Mouse (Mus musculus) liver, adult 2 months (tissue): ENCODE measurements around the gene Arpc3. TPM values are rescaled to one million over a fixed set of nuclear protein-coding genes. Genes with fewer than 3 reads are reported as not detected.
A peak's percentile ranks its signal among the peaks of the same experiment; 100 is the strongest.

Experiments used
- DNase-seq: peaks from one replicate; pipeline ENCODE4 v3.0.0-alpha.2; 2011; ENCODE audit warnings: low read depth, low spot score; ENCODE audit errors: extremely low read depth
- H3K27ac ChIP-seq: fragments of 200-500 bp; replicated peaks from 2 replicates; pipeline ENCODE4 v1.5.1; 2012; ENCODE audit warnings: low read depth, mild to moderate bottlenecking, control low read depth, inconsistent platforms, low read length; ENCODE audit not compliant: insufficient read depth
- H3K27me3 ChIP-seq: fragments of 200-500 bp; 2 replicates; pipeline ENCODE4 v1.6.1; 2012; ENCODE audit warnings: mild to moderate bottlenecking, moderate library complexity, low read length, inconsistent platforms; ENCODE audit not compliant: control insufficient read depth, insufficient read depth
- H3K36me3 ChIP-seq: fragments of 200-500 bp; 2 replicates; pipeline ENCODE4 v1.6.1; 2012; ENCODE audit warnings: low read length, inconsistent platforms; ENCODE audit not compliant: control insufficient read depth, insufficient read depth
- H3K4me1 ChIP-seq: fragments of 200-500 bp; 2 replicates; pipeline ENCODE4 v1.6.1; 2011; ENCODE audit warnings: low read length; ENCODE audit not compliant: control insufficient read depth, insufficient read depth
- H3K4me3 ChIP-seq: fragments of 200-500 bp; 2 replicates; pipeline ENCODE4 v1.5.1; 2011; ENCODE audit warnings: low read depth, mild to moderate bottlenecking, control low read depth, low read length, moderate library complexity; ENCODE audit not compliant: insufficient read depth
- H3K79me2 ChIP-seq: fragments of 200-500 bp; 2 replicates; pipeline ENCODE4 v1.6.1; 2012; ENCODE audit warnings: inconsistent platforms, mild to moderate bottlenecking, low read length, moderate library complexity; ENCODE audit not compliant: control insufficient read depth, insufficient read depth
- H3K9ac ChIP-seq: fragments of 200-500 bp; 2 replicates; pipeline ENCODE4 v1.6.1; 2012; ENCODE audit warnings: low read depth, mild to moderate bottlenecking, control low read depth, inconsistent platforms, low read length
- CTCF ChIP-seq: fragments of 200-500 bp; IDR thresholded peaks from 2 replicates; pipeline ENCODE4 v1.5.1; 2011; ENCODE audit warnings: low read depth, low read length, control low read depth
- POLR2A ChIP-seq: fragments of 200-500 bp; IDR thresholded peaks from 2 replicates; pipeline ENCODE4 v1.6.1; 2011; ENCODE audit warnings: low read length, control low read depth; ENCODE audit not compliant: insufficient read depth; ENCODE audit errors: extremely low read depth
- WGBS: fragments of 180-500 bp; shearing (Covaris S2); methylation state at CpG from one replicate; pipeline ENCODE4 v1.1.7; 2018; 5-methylcytosine and 5-hydroxymethylcytosine counted together
- polyA plus RNA-seq: library from polyadenylated mRNA; depleted of rRNA; stranded (reverse); fragments of >200 nt; gene quantifications from 2 replicates; pipeline ENCODE4 v1.2.3, GENCODE M21; 2012
- total RNA-seq: library from RNA; depleted of rRNA; stranded (reverse); fragments of >200 nt; gene quantifications from 2 replicates; pipeline ENCODE4 v1.2.3, GENCODE M21; 2014

The Arpc3 gene
- total and polyA plus RNA-seq, 2 experiments, result 119 to 121 TPM

GRCm38 (mm10) chr5:122401303-122401640 lies 9.6 kb downstream of the Arpc3 start:
- peak overlapping the region; percentile 16; the same call in 1 of the 2 replicates for H3K27ac ChIP-seq
- H3K27me3 ChIP-seq, result no peaks in the 10 kb centered on the region
- H3K79me2 ChIP-seq, result no peaks in the 10 kb centered on the region
- H3K4me1 ChIP-seq, result peaks cover 8% of the 10 kb centered on the region
- peaks cover 15% of the 10 kb centered on the region; the same call in 1 of the 2 replicates for H3K36me3 ChIP-seq
- H3K4me3 ChIP-seq, result no peak overlapping the region
- DNase-seq, result no peak
- WGBS, result 26% methylated on average over 8 of the region's 8 CpGs
- TF ChIP-seq CTCF (peak; percentile 96), POLR2A (no peak)
- no peak overlapping the region for H3K9ac ChIP-seq

GRCm38 (mm10) chr5:122402160-122402559 lies 10.5 kb downstream of the Arpc3 start:
- H3K27me3 ChIP-seq, result no peaks in the 10 kb centered on the region
- H3K27ac ChIP-seq, result peak overlapping the region; percentile 20; the same call in 1 of the 2 replicates
- peaks cover 8% of the 10 kb centered on the region for H3K4me1 ChIP-seq
- no peak overlapping the region for H3K4me3 ChIP-seq
- H3K9ac ChIP-seq, result no peak overlapping the region
- DNase-seq, result peak; percentile 45
- WGBS, result 83% methylated on average over 13 of the region's 13 CpGs
- no peak for TF ChIP-seq POLR2A
- no peak for TF ChIP-seq CTCF
- peaks cover 21% of the 10 kb centered on the region; the same call in 1 of the 2 replicates for H3K36me3 ChIP-seq
- no peaks in the 10 kb centered on the region for H3K79me2 ChIP-seq

GRCm38 (mm10) chr5:122402772-122403171 lies 11.1 kb downstream of the Arpc3 start:
- no peaks in the 10 kb centered on the region for H3K27me3 ChIP-seq
- TF ChIP-seq POLR2A (no peak), CTCF (no peak)
- no peaks in the 10 kb centered on the region for H3K79me2 ChIP-seq
- DNase-seq, result peak; percentile 35
- peaks cover 21% of the 10 kb centered on the region; the same call in 1 of the 2 replicates for H3K36me3 ChIP-seq
- no peak overlapping the region for H3K9ac ChIP-seq
- H3K4me1 ChIP-seq, result peaks cover 8% of the 10 kb centered on the region
- peak overlapping the region; percentile 20; the same call in 1 of the 2 replicates for H3K27ac ChIP-seq
- no peak overlapping the region for H3K4me3 ChIP-seq
- WGBS, result 86% methylated on average over 5 of the region's 5 CpGs

- no peak for DNase-seq
- Histone ChIP-seq H3K4me3 (no peak overlapping the region), H3K36me3 (peaks cover 21% of the 10 kb centered on the region; the same call in 1 of the 2 replicates), H3K27me3 (no peaks in the 10 kb centered on the region), H3K9ac (no peak overlapping the region), H3K4me1 (peaks cover 8% of the 10 kb centered on the region), H3K79me2 (no peaks in the 10 kb centered on the region), H3K27ac (no peak overlapping the region)
- 93% methylated on average over 12 of the region's 12 CpGs for whole genome bisulfite sequencing
- TF ChIP-seq POLR2A, result no peak
- no peak for TF ChIP-seq CTCF
Observed at GRCm38 (mm10) chr5:122403362-122403761, 11.7 kb downstream of the Arpc3 start.

- Histone ChIP-seq H3K79me2 (no peaks in the 10 kb centered on the region), H3K36me3 (peaks cover 21% of the 10 kb centered on the region; the same call in 1 of the 2 replicates), H3K27ac (no peak overlapping the region), H3K4me1 (peaks cover 4% of the 10 kb centered on the region), H3K4me3 (no peak overlapping the region), H3K27me3 (no peaks in the 10 kb centered on the region), H3K9ac (no peak overlapping the region)
- DNase-seq, result no peak
- WGBS, result 77% methylated on average over 10 of the region's 10 CpGs
- TF ChIP-seq POLR2A (no peak), CTCF (no peak)
Observed at GRCm38 (mm10) chr5:122405537-122405936, 13.9 kb downstream of the Arpc3 start.

- no peak overlapping the region for H3K9ac ChIP-seq
- TF ChIP-seq CTCF, result no peak
- no peak for TF ChIP-seq POLR2A
- no peak overlapping the region for H3K4me3 ChIP-seq
- H3K79me2 ChIP-seq, result no peaks in the 10 kb centered on the region
- H3K36me3 ChIP-seq, result peaks cover 12% of the 10 kb centered on the region; the same call in 1 of the 2 replicates
- no peak for DNase-seq
- H3K27me3 ChIP-seq, result no peaks in the 10 kb centered on the region
- WGBS, result 93% methylated on average over 19 of the region's 19 CpGs
- no peaks in the 10 kb centered on the region for H3K4me1 ChIP-seq
- no peak overlapping the region for H3K27ac ChIP-seq
Observed at GRCm38 (mm10) chr5:122409692-122410645, 18.3 kb downstream of the Arpc3 start.
